Mouse (Mus musculus) embryo, embryonic 10.5 days (tissue): ENCODE data around the gene Hoxa2.
A peak's percentile ranks its signal among the peaks of the same experiment; 100 is the strongest.

Experiments
- DNase-seq: peaks from one replicate; pipeline ENCODE4 v3.0.0-alpha.2; 2015; ENCODE audit warnings: low spot score

The Hoxa2 gene

GRCm38 (mm10) chr6:52164051-52164625 lies 493 bp downstream of the Hoxa2 start:
- peak; percentile 82 for DNase-seq

GRCm38 (mm10) chr6:52163366-52164031 lies 1.1 kb downstream of the Hoxa2 start:
- DNase-seq: peak; percentile 81

DNA sequence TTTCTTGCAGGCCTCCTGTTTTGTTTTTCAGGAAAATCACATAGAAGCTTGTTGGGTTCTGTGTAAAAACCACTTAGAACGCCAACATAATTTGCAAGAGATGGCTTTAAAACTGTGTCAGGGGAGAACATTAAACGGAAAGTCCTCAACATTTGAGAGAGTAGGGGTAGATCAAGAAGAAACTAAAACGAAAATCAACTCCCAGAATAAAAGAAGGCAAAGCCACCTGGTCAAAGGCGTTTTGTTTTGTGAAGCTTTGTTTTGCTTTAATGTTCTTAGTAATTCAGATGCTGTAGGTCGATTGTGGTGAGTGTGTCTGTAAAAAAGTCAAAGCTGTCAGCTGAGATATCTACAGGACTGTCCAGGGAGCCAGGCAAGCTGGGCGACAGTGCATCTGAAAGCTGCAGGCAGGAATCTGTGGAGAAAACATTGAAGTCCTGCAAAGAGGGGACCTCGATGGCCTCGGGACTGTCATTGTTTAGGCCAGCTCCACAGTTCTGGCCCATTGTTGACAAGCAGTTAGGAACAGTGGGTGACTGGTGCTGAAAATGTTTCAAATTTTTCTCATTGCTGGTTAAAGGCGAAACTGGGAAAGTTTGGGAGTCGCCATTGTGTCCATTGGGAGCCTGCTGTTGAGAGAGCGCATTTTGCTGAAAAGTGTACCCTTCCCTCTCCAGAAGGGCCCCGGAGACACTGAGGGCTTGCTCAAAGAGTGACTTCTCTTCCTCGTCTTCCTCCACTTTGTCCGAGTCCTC lies 1.8 kb downstream of the Hoxa2 start:
- DNase-seq: peak; percentile 67

DNA sequence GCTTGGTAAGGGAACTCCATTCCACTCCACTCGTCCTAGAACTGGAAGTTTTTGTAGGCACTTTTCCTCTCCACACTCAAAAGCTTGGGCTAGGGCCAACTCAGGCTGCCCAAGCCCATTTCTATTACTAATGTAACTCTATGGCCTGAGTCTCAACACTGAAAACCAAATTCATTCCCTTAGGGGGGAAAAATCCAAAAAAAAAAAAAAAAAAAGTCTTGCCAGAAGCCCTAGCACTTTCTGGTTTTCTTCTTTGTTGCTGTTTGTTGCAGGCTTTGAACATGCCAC lies 2.6 kb downstream of the Hoxa2 start:
- no peak for DNase-seq

DNA sequence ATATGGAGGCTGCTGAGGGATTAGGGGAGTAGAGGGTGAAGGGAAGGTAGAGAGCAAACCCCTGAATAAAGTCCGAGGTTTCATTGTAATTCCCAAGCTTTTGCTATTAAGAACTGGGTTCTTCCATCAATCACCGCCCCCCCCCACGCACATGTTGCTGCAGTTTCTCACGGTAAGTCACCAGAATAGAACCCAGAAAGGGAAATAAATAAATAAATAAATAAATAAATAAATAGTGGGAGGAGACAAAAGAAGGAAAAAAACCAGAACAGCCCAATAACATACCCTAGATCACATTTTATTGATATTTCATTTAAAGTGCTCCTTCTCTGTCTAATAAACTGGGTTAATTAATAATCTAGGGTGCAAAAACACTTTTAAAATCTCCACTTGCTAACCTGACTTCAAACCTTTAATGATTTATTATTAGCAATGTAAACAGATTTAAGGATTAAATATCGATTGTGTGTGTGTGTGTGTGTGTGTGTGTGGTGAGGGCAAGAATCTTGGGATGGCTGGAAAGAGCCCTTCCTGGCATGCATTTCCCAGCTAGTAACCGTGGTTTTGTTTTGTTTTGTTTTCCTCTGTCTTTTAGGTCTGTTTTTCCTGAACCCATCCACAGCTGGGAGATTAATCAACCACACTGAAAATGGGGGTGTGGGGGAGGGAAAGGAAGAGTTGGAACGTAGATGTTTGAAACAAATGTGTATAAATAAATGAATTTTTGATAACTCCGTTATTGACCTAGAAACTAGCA lies 3.1 kb downstream of the Hoxa2 start:
- peak; percentile 65 for DNase-seq

DNA sequence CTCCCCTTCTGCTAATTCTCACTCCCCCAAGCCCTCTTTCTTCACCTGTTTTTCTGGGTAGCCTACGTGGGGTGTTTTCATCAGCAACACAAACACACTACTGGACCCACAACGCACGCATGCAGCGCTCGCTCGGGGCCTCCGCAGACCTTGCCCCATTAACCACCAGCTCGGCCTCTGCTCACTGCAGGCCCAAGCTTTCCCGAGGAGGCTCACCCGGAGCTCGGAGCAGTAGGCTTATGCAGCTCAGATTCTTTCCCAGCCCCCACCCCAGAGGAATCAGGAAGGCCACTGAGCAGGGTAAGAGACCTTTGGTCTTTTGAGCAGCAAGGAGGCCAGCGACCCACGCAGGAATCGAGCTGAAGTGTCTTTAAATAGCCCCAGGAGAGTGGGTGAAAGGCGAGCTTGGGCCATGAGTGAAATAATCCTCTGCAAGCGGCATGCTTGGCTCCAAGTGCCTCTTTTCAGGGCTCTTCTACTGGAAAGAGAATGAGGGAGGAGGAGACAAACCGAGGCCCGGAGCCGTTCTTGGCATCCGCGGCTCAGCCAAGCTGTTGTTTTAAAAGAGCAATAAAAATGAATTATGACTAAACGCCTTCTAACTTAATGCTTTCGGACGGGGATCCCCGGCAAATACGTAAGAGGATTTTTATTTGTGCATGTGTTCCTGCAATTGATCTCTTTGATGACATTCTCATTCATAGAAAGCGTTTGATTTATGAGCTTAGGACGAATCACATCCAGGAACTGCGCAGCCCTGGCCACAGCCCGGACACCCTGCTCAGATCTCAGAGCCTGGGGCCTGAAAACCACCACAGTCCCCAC lies 3.9 kb downstream of the Hoxa2 start:
- peak; percentile 83 for DNase-seq

DNA sequence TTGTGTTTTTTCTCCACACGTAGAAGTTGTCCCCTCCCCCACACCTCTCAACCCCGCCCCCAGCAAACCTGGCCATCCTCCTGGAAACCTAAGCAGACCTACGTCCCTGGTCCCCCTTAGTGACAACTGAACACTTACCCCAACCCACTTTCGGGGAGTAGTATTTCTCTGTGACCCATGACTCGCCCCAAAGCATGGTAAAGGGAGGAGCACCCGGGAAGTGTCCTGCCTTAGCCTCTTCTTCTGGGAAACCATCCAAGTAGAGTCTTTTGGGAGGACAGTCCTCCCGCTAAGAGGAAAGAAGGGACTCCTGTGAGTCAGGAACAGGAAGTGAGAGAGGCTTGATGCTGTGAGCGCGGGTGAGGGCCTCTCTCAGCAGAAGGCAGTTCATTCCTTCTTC lies 4.7 kb downstream of the Hoxa2 start:
- DNase-seq: peak; percentile 52

- peak; percentile 57 for DNase-seq
These were observed 5.4 kb downstream of the Hoxa2 start for GRCm38 (mm10) chr6:52159164-52159761.

GRCm38 (mm10) chr6:52158276-52159051 lies 6.2 kb downstream of the Hoxa2 start, which contains the start of gene Hoxa1:
Gene Hoxa1 (minus strand): TSS chr6:52158317.
- peak; percentile 93 for DNase-seq

DNA sequence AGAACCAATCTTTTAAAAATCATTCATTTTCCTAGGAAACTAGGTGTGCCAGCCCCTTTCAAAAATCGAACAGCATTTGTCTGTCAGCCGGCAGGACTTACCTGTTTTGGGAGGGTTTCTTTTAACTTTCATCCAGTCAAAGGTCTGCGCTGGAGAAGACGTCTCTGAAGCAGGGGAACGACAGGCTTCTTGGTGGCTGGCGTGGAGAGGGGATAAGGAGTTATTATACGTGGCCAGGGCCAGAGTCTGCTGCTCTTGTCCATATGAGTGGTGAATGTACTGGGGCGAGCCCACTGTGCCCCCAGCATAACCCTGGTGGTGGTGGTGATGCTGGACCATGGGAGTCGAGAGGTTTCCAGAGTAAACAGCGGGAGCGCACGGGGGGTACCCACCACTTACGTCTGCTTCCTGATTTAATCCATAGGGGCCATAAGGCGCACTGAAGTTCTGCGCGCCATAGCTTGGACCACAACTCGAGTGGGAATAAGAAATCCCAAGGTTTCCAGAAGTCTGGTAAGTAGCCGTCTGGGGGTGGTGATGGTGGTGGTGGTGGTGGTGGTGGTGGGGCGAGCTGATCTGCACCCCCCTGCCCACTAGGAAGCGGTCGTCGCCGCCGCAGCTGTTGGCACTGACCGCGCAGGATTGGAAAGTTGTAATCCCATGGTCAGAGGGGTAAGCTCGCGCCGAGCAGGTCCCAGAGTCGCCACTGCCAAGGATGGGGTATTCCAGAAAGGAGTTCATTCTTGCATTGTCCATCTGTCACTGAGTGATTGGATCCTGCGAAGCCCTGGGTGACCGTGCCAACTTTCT lies 7.0 kb downstream of the Hoxa2 start:
- peak; percentile 27 for DNase-seq

- DNase-seq: peak; percentile 31
These were observed 8.0 kb downstream of the Hoxa2 start for GRCm38 (mm10) chr6:52156551-52157200.

- no peak for DNase-seq
These were observed 9.2 kb downstream of the Hoxa2 start for GRCm38 (mm10) chr6:52155471-52155870.

GRCm38 (mm10) chr6:52154044-52154443 lies 10.6 kb downstream of the Hoxa2 start:
- DNase-seq: no peak

GRCm38 (mm10) chr6:52153270-52153669 lies 11.4 kb downstream of the Hoxa2 start:
- DNase-seq: peak; percentile 77

GRCm38 (mm10) chr6:52152226-52153193 lies 12.1 kb downstream of the Hoxa2 start:
- peak; percentile 60 for DNase-seq

DNA sequence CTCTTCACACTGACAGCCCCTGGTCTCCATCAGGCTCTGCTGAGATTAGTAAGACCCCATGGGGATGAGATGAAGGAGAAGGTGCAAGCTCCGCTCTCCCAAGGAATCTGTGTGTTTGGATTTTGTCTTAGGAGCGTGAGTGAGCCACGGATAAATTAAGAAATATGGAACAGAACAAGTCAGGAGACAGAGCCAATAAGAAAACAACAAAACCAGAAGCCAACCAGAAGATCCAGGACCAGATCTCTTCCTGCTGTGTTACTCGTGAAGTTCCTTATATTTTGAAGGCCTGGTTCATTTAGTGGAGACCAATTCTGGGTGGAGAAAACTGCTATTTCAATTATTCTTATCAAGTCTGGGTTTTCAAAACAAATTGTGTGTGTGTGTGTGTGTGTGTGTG lies 13.1 kb downstream of the Hoxa2 start:
- DNase-seq: peak; percentile 47

DNA sequence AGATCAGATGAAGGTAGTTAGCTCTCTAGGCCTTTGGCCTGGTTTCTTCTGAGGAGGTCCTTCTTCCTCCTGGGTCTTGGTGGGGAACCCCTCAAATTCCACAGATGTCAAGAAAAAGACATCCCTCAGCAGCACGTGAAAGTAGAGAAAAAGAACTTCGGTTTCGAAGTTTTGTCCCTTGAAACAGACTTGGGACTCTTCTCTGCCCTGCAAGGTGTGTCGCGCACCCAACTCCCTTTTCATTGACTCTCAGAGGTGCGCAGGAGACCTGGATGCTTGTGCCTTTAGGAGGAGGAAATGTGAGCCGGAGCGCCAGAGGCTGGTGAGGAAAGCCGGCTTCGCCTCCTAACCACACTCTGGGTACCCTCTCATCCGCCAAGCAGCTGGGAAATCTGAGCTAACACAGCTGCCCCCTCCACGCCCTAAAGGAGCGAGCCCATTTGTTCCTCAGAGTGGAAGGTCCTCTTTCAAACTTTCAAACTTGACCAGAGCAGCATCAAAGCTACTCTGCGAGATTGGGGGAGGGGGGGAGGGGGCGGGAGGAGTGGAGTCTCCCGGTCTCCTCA lies 14.1 kb downstream of the Hoxa2 start:
- DNase-seq: peak; percentile 76

DNA sequence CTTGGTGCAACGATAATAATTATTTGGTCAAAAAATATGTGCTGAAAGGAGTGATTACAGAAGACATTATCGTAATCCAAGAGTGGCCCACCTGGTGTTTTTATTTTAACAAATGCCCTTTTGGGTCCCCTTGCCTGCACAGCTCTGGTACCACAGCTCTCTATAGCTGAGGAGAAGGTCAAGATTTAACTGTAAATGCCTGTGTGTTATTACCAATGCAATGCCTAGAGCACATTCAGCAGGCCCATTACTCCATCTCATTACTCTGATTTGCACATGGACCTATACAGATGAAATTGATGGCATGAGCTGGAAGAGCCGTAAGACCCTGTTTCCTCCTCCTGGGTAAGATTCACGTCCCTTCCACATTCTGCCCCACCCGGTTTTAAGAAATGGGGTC lies 25.5 kb downstream of the Hoxa2 start:
- DNase-seq: no peak
